Mouse (Mus musculus) CD4-positive helper T cell, adult 2 months (primary cell): ENCODE data around the gene Sh2d6.
"Not testable (repeated sequence)": the region's sequence is repeated elsewhere in the genome, so short reads cannot be mapped to it uniquely, and the experiment has no call there.

Experiments used
- DNase-seq: peaks from one replicate; pipeline ENCODE4 v3.0.0-alpha.2; 2012; ENCODE audit warnings: low read depth, missing footprints, low spot score

Sh2d6 gene

DNA sequence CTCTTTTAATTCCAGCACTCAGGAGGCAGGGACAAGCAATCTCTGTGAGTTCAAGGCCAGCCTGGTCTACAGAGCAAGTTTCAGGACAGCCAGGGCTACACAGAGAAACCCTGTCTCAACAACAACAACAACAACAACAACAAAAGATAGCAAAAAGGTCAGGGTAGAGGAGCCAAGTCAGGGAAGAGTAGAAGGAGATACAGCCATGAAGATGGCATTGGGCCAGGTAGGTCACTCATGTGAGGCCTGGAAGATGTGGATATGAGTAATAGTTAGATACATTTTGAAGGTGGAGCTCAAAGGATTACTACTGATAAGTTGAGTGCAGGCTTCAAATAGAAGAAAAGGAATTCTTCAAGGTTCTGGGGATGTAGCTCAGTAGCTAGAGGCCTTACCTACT, 18.2 kb downstream of the Sh2d6 start:
- DNase-seq = no peak

DNA sequence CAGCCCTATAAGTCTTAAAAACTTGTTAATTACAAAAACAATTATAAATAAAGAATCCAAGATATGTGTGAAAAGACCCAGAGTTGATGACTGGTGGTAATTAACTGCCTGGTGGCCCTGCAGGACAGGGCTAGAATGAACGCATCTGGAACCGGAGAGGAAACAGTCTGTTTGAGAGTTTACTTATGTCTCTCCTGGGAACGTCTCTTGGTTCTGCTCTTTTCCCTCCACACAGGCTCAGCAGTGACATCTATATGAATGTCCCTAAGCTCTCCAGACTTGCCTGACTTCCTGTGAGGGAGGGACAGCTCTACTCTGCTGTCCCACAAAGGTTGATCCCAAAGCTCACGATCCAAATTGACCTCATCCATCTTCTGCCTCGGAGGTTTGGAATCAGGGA, 22.6 kb downstream of the Sh2d6 start:
- DNase-seq = no peak

DNA sequence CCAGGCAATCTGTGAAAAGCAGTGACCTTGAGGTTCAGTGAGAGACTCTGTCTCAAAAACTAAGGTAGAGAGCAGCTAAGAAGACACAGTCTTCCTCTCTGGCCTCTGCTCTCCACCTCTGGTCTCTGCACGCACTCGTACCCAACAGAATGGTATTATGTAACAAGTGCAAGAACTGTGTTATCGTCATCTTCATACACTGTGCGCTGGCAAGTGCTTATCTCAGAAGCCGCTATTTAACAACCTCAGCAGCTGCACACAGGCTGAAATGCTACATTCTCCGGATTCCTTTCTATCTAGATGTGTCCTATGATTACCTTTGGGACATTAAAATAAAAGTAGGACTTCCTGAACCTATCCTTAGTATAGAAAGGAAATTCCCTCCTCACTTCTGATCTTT, 28.6 kb downstream of the Sh2d6 start:
- DNase-seq = no peak

DNA sequence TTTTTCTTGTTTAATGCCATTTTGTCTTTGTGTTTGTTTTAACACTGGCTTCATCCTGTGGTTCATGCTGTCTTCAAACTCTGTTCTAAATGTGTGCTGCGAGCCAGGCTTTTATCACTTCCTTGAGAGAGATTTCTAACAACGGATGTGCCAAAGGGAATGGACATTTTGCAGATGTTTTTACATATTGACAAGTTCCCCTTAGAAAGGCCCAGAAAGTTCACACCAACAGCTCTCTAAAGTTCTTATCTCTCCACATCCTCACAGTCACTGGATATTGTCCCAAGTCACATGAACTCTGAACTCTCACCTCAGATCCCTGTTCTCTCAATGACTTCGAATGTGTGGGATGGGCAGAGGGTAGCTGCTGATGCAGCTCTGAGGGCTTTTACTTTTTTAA, 30.4 kb downstream of the Sh2d6 start:
- DNase-seq = no peak

DNA sequence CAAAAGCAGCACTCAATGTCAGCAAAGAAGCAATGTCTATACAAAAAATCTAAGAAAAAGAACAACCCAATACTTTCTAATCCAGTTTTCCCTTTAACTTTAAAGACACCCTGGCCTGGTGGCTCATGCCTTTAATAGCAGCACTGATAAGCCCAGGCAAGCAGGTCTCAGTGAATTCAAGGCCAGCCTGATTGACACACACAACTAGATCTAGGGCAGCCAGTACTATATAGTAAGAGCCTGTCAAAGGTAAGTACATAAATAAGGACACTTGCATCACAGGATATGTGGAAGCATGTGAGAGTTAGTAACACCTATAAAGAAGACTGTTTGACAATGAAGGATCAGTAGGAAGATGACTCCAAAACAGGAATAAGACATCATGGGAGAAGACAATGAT, 32.0 kb downstream of the Sh2d6 start:
- DNase-seq = no peak

DNA sequence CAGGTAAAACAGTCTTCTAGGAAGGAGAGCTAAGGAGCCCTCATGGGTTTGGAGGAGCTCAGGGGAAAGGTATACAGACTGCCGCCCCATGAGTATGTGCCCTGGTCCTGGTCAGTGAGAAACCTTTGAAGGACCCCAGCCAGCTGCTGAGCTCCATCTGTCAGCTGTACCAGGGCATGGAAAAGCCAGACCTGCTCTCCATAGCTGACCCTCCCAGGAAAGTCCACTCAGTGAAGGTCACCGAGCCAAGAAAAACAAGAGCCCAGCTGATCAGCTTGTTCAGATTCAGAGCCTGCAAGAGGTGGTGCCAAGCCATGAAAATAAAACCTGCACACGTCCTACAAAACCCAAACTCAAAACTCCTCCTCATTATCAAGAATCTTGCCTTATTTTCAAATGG, 32.7 kb downstream of the Sh2d6 start:
- no peak for DNase-seq

DNA sequence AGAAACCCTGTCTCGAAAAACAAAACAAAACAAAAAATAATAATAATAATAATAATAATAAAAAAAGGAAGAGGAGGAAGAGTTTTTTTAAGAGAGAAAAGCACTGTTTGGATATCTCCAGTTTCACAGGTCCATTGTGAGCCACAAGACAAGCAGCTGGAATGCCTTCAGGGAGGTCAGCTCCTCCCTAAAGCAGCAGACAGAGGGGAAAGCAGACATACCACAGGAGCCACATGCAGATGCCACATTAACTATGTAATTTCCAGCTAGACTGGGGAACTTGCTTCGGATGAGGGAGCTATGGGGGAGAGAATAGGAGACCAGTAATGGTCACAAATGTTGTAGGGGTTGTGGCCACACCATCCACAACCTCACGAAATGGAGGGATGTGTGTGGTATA, 34.2 kb downstream of the Sh2d6 start:
- no peak for DNase-seq

DNA sequence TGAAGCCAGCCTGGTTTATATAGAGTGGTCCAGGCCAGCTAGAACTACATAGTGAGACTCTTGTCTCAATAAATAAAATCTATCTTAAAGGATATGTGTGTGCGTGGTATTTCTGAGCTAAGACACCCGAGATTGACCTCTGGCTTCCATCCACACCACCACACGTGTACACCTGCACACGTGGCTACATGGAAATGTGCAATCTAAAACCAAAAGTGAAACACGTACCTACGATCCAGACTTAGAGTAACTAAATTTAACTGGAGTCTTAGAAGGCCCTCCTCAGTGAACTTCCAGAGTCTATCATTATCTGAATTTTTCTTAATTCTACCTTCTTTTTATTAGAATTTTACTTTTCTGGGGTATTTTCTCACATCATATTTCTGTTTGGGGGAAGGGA, 35.2 kb downstream of the Sh2d6 start:
- peak; percentile 47 for DNase-seq

DNA sequence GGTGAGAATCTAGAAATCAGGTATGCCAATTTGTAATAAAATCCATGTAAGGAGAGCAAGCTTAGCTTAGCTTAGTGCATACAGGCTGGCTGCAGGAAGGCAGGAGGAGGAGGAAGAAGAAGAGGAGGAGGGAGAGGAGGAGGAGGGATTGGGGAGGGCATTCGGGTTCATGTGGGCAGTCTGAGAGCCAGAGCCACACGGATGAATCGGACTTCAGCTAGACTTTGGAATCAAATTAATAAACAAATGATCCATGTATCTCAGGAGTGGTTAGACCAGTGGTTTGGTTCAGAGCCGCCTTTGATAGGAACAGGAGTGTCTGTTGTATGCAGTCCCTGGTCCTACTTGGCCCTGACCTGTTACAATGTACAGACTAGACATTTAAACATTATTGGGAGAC, 36.6 kb downstream of the Sh2d6 start:
- DNase-seq = no peak

DNA sequence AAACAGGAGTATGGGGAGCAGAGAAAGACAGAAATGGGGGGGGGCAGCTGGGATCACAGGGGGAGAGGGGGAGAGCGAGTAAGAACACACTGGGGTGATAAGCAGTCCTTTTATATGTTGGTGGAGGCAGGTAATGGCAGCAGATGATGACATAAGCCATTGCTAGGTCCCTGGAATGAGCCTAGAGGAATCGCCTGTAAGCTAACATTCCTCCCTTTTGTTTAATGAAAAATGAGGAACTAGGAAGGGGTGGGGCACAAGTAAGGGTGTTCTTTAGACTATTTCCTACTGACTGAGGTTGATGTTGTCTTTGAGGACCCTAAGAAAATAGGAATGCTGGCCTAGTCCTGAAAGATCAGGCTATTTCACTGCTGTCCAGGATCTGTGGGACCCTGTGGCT, 39.4 kb downstream of the Sh2d6 start:
- no peak for DNase-seq

DNA sequence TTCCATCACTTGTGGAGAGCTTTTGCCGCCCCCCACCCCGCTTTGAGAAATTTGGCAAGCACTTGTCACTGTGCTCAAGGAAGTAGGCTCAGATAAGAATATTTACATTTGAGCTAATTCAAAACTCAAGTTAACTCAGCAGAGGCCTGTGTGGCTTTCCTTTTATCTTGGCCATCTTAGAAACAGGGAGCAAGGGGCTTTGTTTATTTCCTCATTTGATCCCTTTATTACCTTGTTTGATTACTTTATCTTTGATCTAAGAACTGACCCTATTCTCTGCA, 41.1 kb downstream of the Sh2d6 start:
- DNase-seq = no peak

DNA sequence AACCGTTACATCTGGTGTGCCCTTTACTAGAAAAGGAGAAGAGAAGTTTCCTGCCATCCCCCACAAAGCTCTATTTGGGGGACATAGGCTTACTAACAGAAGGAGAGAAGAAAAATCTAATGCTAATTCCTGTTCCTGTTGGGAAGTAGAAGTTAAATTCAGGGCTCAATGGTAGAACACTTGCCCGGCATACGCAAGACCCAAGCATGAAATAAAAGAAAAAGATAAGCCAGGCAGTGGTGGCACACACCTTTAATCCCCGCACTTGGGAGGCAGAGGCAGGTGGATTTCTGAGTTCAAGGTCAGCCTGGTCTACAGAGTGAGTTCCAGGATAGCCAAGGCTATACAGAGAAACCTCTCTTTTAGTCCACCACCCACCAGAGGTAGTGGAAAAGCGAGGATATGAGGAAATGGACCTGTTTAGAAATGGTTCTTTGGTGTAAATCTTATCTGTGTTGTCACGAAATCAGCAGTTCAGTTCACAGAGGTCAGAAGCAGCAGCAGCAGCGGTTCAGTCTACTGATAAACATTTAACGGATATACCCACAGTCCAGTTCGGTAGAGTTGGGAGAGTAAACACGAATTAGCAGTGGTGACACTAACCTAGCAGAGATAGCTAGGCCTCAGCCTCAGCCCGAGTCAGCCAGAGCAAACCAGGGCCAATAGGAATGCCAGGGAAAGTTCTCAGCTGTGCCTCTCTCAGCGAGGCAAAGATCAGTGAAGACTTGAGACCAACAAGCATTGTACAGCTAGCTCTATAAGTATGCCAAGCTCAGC, 41.7 kb downstream of the Sh2d6 start:
- no peak for DNase-seq

DNA sequence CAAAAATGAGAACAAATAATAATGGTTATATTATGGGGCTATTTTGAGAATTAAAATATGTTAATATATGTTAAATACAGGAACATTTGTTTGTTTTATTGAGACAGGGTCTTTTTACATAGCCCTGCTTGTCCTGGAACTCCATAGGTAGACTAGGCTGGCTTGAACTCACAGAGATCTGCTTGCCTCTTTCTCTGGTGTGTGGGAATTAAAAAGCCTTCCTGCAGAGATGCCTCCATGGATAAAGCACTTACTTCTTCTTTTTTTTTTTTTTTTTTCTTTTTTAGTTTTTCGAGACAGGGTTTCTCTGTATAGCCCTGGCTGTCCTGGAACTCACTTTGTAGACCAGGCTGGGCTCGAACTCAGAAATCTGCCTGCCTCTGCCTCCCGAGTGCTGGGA, 42.8 kb downstream of the Sh2d6 start:
- not testable (repeated sequence) for DNase-seq

DNA sequence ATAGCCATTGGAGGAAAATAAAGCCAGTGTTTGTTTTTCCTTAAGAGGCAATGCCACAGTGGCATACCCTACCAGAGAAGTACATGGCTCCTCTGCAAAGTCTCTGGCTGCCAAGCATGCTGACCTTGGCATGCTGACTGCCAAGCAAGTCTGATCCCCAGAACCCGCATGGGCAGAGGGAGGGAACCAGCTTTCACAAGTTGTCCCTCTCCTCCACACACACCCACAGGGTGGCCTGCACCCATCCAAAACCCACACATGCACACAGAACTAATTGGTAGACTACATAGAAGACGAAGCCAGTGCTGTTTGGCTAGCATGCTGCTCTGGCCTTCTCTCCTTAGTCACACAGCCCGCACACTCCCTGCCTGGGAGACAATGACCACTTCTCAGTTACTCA, 43.9 kb downstream of the Sh2d6 start:
- no peak for DNase-seq

DNA sequence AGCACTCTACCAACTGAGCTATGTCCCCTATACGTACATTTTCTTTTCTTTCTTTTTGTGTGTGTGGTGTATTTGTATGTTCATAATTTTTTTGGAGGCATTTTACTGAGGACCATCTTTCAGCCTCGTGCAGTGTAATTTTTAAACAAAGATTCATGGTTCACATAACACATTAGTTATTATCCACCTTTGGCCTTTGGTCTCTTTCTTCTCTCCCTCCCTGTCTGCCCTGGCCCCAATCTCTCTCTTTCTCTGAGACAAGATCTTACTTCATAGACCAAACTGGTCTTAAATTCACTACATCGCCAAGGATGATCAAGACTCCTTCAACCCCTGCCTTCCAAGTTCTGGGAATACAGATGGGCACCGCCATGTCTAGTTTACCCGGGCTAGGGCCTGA, 44.7 kb downstream of the Sh2d6 start:
- no peak for DNase-seq

DNA sequence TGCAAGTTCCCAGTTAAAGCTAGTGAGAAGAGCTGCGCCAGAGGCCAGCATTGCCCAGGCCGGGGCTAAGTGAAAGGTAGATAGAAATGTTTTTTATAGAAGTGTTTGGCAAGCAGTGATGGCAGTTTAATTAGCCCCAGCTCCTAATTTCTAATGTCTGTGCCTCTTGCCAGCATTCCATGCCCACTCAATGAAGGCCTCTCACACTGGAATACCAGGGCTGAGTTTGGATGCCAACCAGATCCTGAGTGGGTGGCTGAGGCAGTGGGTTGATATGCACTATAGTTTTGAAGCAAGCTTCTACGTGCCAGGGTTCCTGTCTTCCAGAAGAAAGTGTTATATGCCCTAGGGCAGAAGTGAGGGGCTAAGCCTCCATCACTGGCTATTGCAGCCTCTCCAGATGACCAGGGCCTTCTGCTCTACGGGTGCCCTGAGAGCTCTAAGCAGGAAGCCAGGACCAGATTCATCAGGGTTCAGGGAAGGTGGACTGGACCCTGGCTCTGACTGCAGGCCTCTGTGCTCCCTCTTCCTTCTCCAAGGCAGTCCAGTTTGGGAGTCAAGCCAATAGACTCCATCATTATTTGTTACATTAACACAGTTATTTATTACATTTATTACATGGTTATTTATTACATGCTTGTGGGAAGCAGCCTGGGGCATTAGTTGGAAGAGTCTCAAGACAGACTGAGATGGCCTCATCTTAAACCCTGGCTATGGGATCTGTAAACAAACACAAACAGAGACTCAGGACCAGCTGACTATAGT, 46.1 kb downstream of the Sh2d6 start:
- no peak for DNase-seq

DNA sequence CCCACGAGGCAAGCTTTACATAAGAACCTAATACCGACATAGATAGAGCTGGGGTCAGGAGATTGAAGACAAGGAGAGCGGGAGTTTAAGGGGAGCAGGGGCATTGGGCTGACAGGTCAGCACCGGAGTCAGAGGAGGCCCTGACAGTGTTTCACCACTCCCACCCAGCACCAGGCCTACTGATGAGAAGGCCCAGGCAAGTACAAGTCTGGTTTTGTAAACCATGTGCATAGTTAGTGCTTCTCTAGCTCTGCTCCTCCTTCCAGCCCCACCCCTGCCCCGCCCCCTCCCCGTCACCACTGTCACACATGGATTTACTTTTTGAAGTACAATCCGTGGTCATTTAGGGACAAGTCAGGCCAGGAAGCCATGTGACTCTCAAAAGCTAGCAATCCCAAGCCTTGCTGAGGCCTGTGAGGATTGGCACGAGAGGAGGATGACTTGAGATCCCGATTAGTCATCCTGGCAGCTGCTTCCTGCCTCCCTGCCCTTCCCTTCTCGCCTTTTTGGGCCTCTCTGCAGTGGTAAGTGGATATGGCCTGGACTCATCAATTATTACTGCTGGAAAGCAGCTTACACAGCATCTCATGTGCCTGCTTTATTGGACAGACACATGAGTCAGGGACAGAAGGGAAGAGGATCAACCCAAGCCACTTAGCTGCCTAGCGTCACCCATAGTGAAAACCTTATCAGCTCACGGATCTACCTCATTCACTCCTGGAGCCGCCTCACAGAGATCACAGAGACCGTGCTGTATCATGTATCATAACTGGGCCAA, 48.1 kb downstream of the Sh2d6 start:
- DNase-seq = peak; percentile 27

DNA sequence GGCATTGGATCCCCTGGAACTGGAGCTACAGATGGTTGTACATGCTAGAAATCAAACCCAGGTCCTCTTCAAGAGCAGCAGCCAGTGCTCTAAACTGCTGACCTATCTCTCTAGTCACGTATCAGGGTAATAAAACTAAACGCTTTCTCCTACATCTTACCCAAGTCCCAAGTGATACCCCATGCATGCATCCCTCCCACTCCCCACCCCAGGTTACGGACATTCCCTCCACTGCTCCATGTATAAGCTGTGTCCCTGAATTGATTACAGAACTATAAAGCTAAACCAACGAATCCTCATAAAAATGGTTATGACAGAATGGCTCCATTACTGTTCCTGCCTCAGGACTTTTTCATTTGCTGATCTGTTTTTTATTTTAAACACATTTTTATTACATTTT, 55.3 kb downstream of the Sh2d6 start:
- DNase-seq = no peak

DNA sequence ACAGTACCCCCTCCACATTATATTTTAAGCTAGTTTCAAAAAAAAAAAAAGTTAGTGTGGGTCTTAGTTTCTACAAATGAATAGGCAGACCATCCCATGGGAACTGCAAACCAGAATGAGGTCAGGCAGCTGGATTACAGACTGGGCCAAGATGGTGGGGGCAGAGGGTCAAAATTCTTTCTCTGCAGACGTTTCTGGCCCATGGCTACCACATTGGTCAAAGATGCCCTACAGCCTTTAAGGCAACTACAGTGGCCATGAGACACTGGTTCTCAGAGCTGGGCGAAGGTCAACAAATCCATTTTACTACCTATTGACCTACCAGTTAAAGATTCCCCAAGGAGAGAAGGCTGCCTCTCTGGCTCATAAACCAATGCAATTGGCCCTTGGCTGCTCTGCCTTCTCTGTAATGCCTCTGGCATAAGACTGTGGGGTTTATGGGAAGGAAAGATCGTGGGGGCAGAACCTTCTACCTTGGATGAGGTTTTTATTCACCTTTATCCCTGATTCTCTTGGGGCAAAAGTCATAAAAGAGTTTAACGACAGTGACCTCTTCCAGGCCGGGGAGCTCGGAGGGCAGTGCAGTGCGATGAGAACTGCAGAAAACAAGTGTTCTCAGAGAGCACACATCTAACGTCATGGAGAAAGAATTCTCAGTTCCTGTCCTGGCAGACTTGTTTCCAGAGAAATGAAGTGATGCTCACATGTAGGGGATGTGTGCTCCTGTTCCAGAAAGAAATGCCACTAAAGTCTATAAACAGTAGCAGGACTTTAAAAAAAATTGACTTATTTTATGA, 55.9 kb downstream of the Sh2d6 start:
- no peak for DNase-seq
